Mouse (Mus musculus): ENCODE data around the gene Gm16405. TPM values are rescaled to one million over a fixed set of nuclear protein-coding genes. Genes with fewer than 3 reads are reported as not detected.
"Not testable (repeated sequence)": the region's sequence is repeated elsewhere in the genome, so short reads cannot be mapped to it uniquely, and the experiment has no call there.

Gene Gm16405
- total RNA-seq (2021): not detected
- long read RNA-seq, experiment 1: 0 reads
- long read RNA-seq, experiment 2: 0 reads

DNA sequence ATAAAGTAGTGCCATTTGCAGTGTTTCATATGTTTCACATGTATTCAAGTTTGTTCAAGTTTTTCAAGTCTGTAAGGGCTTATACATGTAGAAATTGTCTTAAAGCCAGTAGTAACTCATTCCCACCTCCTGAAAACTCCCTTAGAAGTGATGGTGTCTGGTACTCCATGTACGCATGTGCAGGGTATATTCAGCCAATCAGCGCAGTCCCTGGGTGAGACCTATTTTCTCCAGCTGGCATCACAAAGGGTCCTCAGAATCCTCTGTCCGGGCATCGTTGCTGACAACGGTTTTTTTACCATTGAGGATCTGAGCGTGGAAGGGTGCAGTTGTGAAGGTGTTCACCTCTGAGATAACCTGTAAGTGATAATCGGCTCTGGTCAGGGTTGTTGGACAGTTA is at the start of gene Gm16405:
Gene Gm16405 (plus strand): TSS at position 301 of the 400 bp plus-strand sequence.
- DNase-seq; intact Hi-C loops (cut with DNase I): not testable (repeated sequence)

Other genes with a start within 250 kb of the Gm16405 start
- not detected for gene Gm16430, start 91.0 kb downstream of the Gm16405 start, total RNA-seq (2021)

Measured in gastrocnemius, postnatal 36 days (tissue).